Comparison of ENCODE assay signal across 28 mouse cellular contexts in the genomic region with DNA sequence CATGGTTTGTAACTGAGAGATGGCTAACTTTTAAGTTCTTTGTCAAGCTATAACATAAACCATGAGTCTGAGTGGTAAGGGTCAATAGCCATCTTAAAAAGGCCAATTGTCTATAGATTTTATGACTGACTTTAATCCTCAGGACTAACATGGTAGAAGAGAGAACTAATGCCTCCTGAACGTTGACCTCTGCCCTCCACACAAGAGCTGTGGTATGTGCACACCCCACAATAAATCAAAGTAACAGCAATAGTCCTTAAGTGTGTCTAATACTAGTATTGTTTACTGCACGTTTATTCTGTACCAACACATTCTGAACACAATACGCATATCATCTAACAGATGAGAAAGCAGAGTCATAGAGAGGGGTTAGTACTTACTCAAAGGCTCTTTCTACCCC.
DNase-seq lines count a peak whose midpoint lies in the region; ATAC-seq lines count a peak whose summit lies in the region.
"Had no signal": no experiment of that assay in that cellular context is flagged by ENCODE, and none has a peak within 500 bp of the region (broad histone marks: within the 10 kb centered on the region; RNA-seq: fewer than 3 reads in every experiment).

No protein-coding gene starts in this region.

- H3K9ac ChIP-seq in neural tube, embryonic 11.5 days (ENCODE audit: low read length): no peak overlapping the region
- H3K9ac ChIP-seq in neural tube, embryonic 15.5 days (replicated peaks): no peak overlapping the region
- H3K9ac ChIP-seq: embryonic facial prominence, embryonic 12.5 days; embryonic facial prominence, embryonic 15.5 days; forebrain, postnatal 0 days; heart, embryonic 12.5 days; heart, embryonic 15.5 days; hindbrain, embryonic 13.5 days had no signal

- WGBS in neural tube, embryonic 11.5 days: 24% methylated on average over 3 of the region's 3 CpGs
- WGBS in neural tube, embryonic 15.5 days: 8% methylated on average over 3 of the region's 3 CpGs

- no peak overlapping the region for H3K4me3 ChIP-seq in neural tube, embryonic 11.5 days (ENCODE audit: low read depth, low read length)
- no peak overlapping the region for H3K4me3 ChIP-seq in neural tube, embryonic 15.5 days (replicated peaks)
- H3K4me3 ChIP-seq: embryonic facial prominence, embryonic 12.5 days; embryonic facial prominence, embryonic 15.5 days; heart, embryonic 12.5 days; heart, embryonic 15.5 days; hindbrain, embryonic 10.5 days; hindbrain, embryonic 13.5 days had no signal

- DNase-seq in neural tube, embryonic 11.5 days (ENCODE audit: low spot score): peak; percentile 11
- no peak for DNase-seq in neural tube, embryonic 10.5 days (ENCODE audit: extremely low spot score, low spot score)
- peak; percentile 22 for DNase-seq in embryo, embryonic 11 days
- DNase-seq in hindlimb bud, embryonic 11.5 days (ENCODE audit: extremely low spot score, low read depth, low spot score): peak; percentile 37
- no peak for DNase-seq in adrenal gland, adult 18-20 months (ENCODE audit: low spot score in 2 of 2)
- DNase-seq in cerebellum, postnatal 10 days: no peak
- DNase-seq in lung, adult 18-20 months: no peak
- DNase-seq: adrenal gland, postnatal 10 days; cerebellum, adult 11 months; cerebellum, adult 2 months; cerebellum, adult 9-11 months; cerebellum, postnatal 36 days; forebrain, postnatal 0 days; gastrocnemius, postnatal 25 days; heart, adult 18-20 months; heart, postnatal 10 days; heart, postnatal 36 days had no signal

- no peaks in the 10 kb centered on the region for H3K9me3 ChIP-seq in neural tube, embryonic 11.5 days (ENCODE audit: control insufficient read depth, low read length)
- H3K9me3 ChIP-seq in neural tube, embryonic 15.5 days (replicated peaks): no peaks in the 10 kb centered on the region
- H3K9me3 ChIP-seq: embryonic facial prominence, embryonic 12.5 days; embryonic facial prominence, embryonic 15.5 days; heart, embryonic 12.5 days; heart, embryonic 15.5 days; hindbrain, embryonic 10.5 days; hindbrain, embryonic 13.5 days had no signal

- no peak overlapping the region for H3K4me2 ChIP-seq in neural tube, embryonic 11.5 days (ENCODE audit: low read depth)
- H3K4me2 ChIP-seq in neural tube, embryonic 15.5 days: no peak overlapping the region
- H3K4me2 ChIP-seq: embryonic facial prominence, embryonic 12.5 days; embryonic facial prominence, embryonic 15.5 days; heart, embryonic 12.5 days; heart, embryonic 15.5 days; hindbrain, embryonic 13.5 days had no signal

- H3K36me3 ChIP-seq in neural tube, embryonic 11.5 days (ENCODE audit: control insufficient read depth, insufficient read depth, low read length): no peaks in the 10 kb centered on the region
- H3K36me3 ChIP-seq in neural tube, embryonic 15.5 days: no peaks in the 10 kb centered on the region
- H3K36me3 ChIP-seq: embryonic facial prominence, embryonic 12.5 days; embryonic facial prominence, embryonic 15.5 days; heart, embryonic 12.5 days; heart, embryonic 15.5 days; hindbrain, embryonic 10.5 days; hindbrain, embryonic 13.5 days had no signal

- no peak overlapping the region for H3K27ac ChIP-seq in neural tube, embryonic 11.5 days (ENCODE audit: low read depth, low read length)
- no peak overlapping the region for H3K27ac ChIP-seq in neural tube, embryonic 15.5 days (replicated peaks)
- H3K27ac ChIP-seq: embryonic facial prominence, embryonic 12.5 days; embryonic facial prominence, embryonic 15.5 days; heart, embryonic 15.5 days; hindbrain, embryonic 10.5 days; hindbrain, embryonic 13.5 days had no signal

- ATAC-seq in neural tube, embryonic 11.5 days (ENCODE audit: insufficient read depth, low FRiP score, low TSS enrichment): peak; percentile 69; the same call in 1 of the 2 replicates
- ATAC-seq in neural tube, embryonic 15.5 days (ENCODE audit: low FRiP score): peak; percentile 21; the same call in 1 of the 2 replicates
- ATAC-seq: activated CD4-positive, CD25-positive, alpha-beta regulatory T cell, adult 4 months; CD4-positive, CD25-positive, alpha-beta regulatory T cell, adult 4 months; forebrain, embryonic 14.5 days; forebrain, postnatal 0 days; hindbrain, embryonic 16.5 days had no signal

- no peaks in the 10 kb centered on the region for H3K27me3 ChIP-seq in neural tube, embryonic 11.5 days (ENCODE audit: control insufficient read depth, insufficient read depth, low read length)
- H3K27me3 ChIP-seq in neural tube, embryonic 15.5 days (replicated peaks): no peaks in the 10 kb centered on the region
- H3K27me3 ChIP-seq: embryonic facial prominence, embryonic 12.5 days; embryonic facial prominence, embryonic 15.5 days; heart, embryonic 12.5 days; heart, embryonic 15.5 days; hindbrain, embryonic 13.5 days had no signal

- no peaks in the 10 kb centered on the region for H3K4me1 ChIP-seq in neural tube, embryonic 11.5 days (ENCODE audit: control insufficient read depth, insufficient read depth, low read length)
- H3K4me1 ChIP-seq in neural tube, embryonic 15.5 days: no peaks in the 10 kb centered on the region
- H3K4me1 ChIP-seq: embryonic facial prominence, embryonic 12.5 days; embryonic facial prominence, embryonic 15.5 days; heart, embryonic 12.5 days; heart, embryonic 15.5 days; hindbrain, embryonic 10.5 days; hindbrain, embryonic 13.5 days had no signal

Comparison
In these comparisons a context has a peak if more than half of its experiments do, and no peak if none do; other contexts are left out.
1. DNase-seq: peak in neural tube, embryonic 11.5 days (single experiment), embryo, embryonic 11 days (single experiment) and hindlimb bud, embryonic 11.5 days (single experiment); none in neural tube, embryonic 10.5 days (single experiment), adrenal gland, adult 18-20 months (0 of 2), cerebellum, postnatal 10 days (0 of 2) and lung, adult 18-20 months (0 of 2).